Mouse (Mus musculus) myocyte (in vitro differentiated cells): ENCODE data around the gene Cacna1a.

ENCODE experiments used
- CEBPB ChIP-seq: IDR thresholded peaks from 2 replicates; pipeline ENCODE4 v1.6.1; 2011; ENCODE audit warnings: mild to moderate bottlenecking, moderate library complexity; ENCODE audit not compliant: poor library complexity, insufficient read depth, severe bottlenecking
- E2F4 ChIP-seq: IDR thresholded peaks from one replicate; pipeline ENCODE4 v1.6.1; 2011; ENCODE audit warnings: mild to moderate bottlenecking, control low read depth, moderate library complexity; ENCODE audit not compliant: insufficient read depth
- MYOD1 ChIP-seq, 3 experiments: IDR thresholded peaks; one replicate each; pipeline ENCODE4 v1.6.1; 2011; ENCODE audit warnings: control low read depth in 2 of 3, low read depth in 2 of 3, mild to moderate bottlenecking in 2 of 3, moderate library complexity in 1 of 3; ENCODE audit not compliant: insufficient read length in 2 of 3, control insufficient read depth in 1 of 3
- POLR2A ChIP-seq: IDR thresholded peaks from one replicate; pipeline ENCODE4 v1.6.1; 2011; ENCODE audit warnings: low read depth, mild to moderate bottlenecking, control low read depth, moderate library complexity; ENCODE audit not compliant: insufficient read length

- TF ChIP-seq POLR2A (no peak), CEBPB (no peak), MYOD1 (IDR thresholded peaks at IDR 0.05; ENCODE audit: control insufficient read depth in 1 of 3, insufficient read length in 2 of 3, low read depth in 2 of 3) (no peak), E2F4 (no peak)
Observed at GRCm38 (mm10) chr8:84656641-84657126, 268.4 kb downstream of the Cacna1a start.
